Mouse (Mus musculus) testis, adult 2 months (tissue): ENCODE data around the gene Lsmem1. TPM values are rescaled to one million over a fixed set of nuclear protein-coding genes. Genes with fewer than 3 reads are reported as not detected.

ENCODE experiments used
- H3K27ac ChIP-seq: fragments of 200-500 bp; 2 replicates; pipeline ENCODE4 v1.5.1; 2012; ENCODE audit warnings: low read depth, low read length; ENCODE audit not compliant: control insufficient read depth, insufficient read depth
- H3K27me3 ChIP-seq: fragments of 200-500 bp; 2 replicates; pipeline ENCODE4 v1.6.1; 2012; ENCODE audit warnings: mild to moderate bottlenecking, low read length, moderate library complexity; ENCODE audit not compliant: control insufficient read depth, insufficient read depth
- H3K36me3 ChIP-seq: fragments of 200-500 bp; 2 replicates; pipeline ENCODE4 v1.6.1; 2012; ENCODE audit warnings: mild to moderate bottlenecking, low read length; ENCODE audit not compliant: control insufficient read depth, insufficient read depth
- H3K4me1 ChIP-seq: fragments of 200-500 bp; 2 replicates; pipeline ENCODE4 v1.6.1; 2012; ENCODE audit warnings: low read length; ENCODE audit not compliant: control insufficient read depth, insufficient read depth
- H3K4me3 ChIP-seq: fragments of 200-500 bp; 2 replicates; pipeline ENCODE4 v1.5.1; 2012; ENCODE audit warnings: low read depth, mild to moderate bottlenecking, low read length, moderate library complexity, mixed read lengths; ENCODE audit not compliant: control insufficient read depth
- CTCF ChIP-seq: fragments of 200-500 bp; IDR thresholded peaks from 2 replicates; pipeline ENCODE4 v1.5.1; 2012; ENCODE audit warnings: low read depth, mild to moderate bottlenecking, inconsistent platforms, low read length, moderate library complexity; ENCODE audit not compliant: control insufficient read depth, insufficient read depth, insufficient replicate concordance
- POLR2A ChIP-seq: fragments of 200-500 bp; IDR thresholded peaks from 2 replicates; pipeline ENCODE4 v1.6.1; 2012; ENCODE audit warnings: low read depth, mild to moderate bottlenecking, inconsistent platforms, low read length, moderate library complexity; ENCODE audit not compliant: control insufficient read depth
- polyA plus RNA-seq: library from polyadenylated mRNA; depleted of rRNA; stranded (reverse); fragments of >200 nt; gene quantifications from 2 replicates; pipeline ENCODE4 v1.2.3, GENCODE M21; 2012

Lsmem1 gene
- polyA plus RNA-seq, 1 experiment = not detected

DNA sequence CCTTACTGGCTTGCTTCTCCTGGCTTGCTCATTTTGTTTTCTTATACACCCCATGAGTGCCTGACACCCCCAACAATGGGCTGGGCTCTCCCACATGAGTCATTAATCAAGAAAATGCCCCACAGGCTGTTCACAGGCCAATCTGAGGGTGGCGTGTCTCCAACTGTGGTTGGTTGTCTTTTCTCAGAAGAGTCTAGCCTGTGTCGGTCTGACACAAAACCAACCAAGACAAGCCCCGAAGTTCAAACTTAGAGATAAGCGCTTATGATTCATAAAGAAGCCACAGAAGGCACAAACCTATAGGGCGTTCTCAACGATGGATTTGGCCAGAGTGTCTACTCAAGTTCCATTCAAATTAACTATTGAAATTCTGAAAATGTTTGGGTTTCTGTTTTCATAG lies 45.1 kb downstream of the Lsmem1 start:
- no peak for TF ChIP-seq CTCF
- TF ChIP-seq POLR2A = no peak
- H3K4me3 ChIP-seq = no peak overlapping the region
- H3K27ac ChIP-seq = no peak overlapping the region
- H3K36me3 ChIP-seq = no peaks in the 10 kb centered on the region
- no peaks in the 10 kb centered on the region for H3K4me1 ChIP-seq
- H3K27me3 ChIP-seq = no peaks in the 10 kb centered on the region

DNA sequence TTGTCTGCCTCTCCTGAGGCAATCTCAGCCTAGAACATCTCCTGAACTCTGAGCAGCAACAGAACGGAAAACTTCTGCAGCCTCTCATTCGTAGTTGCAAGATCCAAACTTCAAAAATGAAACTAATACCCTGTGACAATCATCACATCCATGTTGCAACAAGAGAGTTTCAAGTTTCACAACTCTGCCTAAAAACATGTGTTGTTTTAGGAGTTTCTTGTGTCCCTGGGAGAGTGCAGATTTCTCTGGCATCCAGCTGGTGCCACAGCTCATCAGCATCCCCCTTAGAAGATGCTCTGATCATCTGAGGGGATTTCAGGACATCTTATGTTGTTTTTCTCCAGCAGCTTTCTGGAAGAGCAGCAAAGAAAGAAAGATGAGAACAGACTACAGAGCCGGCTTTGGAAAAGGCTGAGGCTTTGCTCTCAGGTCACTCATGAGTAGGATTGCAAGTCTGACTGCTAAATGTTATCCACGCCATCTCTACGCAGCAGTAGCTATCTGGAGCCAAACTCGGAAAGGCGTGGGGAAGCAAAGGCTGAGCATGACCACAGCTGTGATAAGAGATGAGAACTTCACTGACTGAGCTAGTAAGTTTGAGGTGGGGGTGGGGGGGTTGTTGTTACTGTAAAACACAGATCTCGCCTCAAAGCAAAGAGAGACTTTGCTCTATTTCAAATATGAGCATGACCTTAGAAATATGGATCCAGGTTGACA lies 46.8 kb downstream of the Lsmem1 start:
- TF ChIP-seq CTCF = no peak
- TF ChIP-seq POLR2A = no peak
- Histone ChIP-seq H3K4me1 (no peaks in the 10 kb centered on the region), H3K27ac (no peak overlapping the region), H3K27me3 (no peaks in the 10 kb centered on the region), H3K36me3 (no peaks in the 10 kb centered on the region), H3K4me3 (no peak overlapping the region)

DNA sequence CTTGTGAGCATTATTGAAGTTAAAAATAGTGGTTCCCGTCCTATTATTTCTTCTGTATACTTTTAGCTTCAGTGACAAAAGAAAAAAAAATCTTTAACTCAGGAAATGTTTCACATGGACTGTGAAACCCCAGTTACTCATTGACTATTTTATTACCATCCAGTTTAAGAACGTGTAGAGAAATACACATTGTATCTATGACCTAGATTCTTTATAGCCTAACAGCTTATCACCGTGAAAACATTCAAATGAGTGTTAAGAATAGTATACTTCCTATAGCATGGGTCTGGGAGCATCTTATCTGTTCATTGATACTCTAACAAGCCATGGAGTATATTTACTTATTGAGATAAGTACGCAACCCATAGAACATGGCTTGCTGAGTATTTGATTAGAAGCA lies 52.0 kb downstream of the Lsmem1 start:
- H3K4me3 ChIP-seq = no peak overlapping the region
- H3K4me1 ChIP-seq = no peaks in the 10 kb centered on the region
- no peaks in the 10 kb centered on the region for H3K36me3 ChIP-seq
- no peak for TF ChIP-seq CTCF
- TF ChIP-seq POLR2A = no peak
- H3K27me3 ChIP-seq = no peaks in the 10 kb centered on the region
- H3K27ac ChIP-seq = no peak overlapping the region

GRCm38 (mm10) chr12:40146510-40146909 lies 52.8 kb downstream of the Lsmem1 start:
- Histone ChIP-seq H3K4me3 (no peak overlapping the region), H3K27me3 (no peaks in the 10 kb centered on the region), H3K36me3 (no peaks in the 10 kb centered on the region), H3K27ac (no peak overlapping the region), H3K4me1 (no peaks in the 10 kb centered on the region)
- TF ChIP-seq CTCF (no peak), POLR2A (no peak)

GRCm38 (mm10) chr12:40140706-40141105 lies 58.6 kb downstream of the Lsmem1 start:
- H3K36me3 ChIP-seq = no peaks in the 10 kb centered on the region
- H3K27ac ChIP-seq = no peak overlapping the region
- no peaks in the 10 kb centered on the region for H3K4me1 ChIP-seq
- H3K4me3 ChIP-seq = no peak overlapping the region
- H3K27me3 ChIP-seq = no peaks in the 10 kb centered on the region
- TF ChIP-seq POLR2A = no peak
- no peak for TF ChIP-seq CTCF

DNA sequence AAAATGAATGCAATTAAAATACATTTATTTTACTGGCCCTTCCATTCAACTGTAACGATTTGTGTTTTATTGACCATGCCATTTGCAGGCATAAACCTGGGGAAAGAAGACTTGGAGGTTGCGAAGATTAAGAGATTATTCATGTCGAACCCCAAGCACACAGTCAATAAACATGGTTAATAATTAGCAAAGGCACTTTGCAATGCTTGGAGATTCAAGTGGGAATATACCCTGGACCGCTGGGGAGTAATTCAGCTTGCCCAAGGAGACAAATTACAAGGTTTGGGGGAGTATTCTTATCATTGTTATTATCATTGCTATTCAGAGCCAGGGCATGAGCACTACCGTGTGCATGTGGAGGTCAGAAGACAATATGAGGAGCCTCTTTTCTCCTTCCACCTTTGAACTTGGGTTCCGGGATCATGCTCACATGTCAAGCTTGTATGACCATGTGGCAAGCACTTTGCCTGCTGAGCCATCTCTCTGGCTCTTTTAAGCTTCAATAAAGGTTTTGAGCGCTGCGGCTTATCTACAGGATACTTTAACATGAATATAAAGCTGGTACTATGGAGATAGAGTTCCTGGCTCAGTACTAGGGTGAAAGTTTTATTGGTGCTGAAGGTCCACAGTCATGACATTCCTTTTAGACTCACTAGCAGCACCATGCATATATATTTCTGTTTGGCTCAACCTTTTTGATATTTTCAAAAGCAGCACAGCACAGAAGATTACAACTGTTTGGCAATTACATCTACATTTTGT lies 59.6 kb downstream of the Lsmem1 start:
- TF ChIP-seq POLR2A (no peak), CTCF (no peak)
- Histone ChIP-seq H3K27ac (no peak overlapping the region), H3K27me3 (no peaks in the 10 kb centered on the region), H3K4me3 (no peak overlapping the region), H3K36me3 (no peaks in the 10 kb centered on the region), H3K4me1 (no peaks in the 10 kb centered on the region)

DNA sequence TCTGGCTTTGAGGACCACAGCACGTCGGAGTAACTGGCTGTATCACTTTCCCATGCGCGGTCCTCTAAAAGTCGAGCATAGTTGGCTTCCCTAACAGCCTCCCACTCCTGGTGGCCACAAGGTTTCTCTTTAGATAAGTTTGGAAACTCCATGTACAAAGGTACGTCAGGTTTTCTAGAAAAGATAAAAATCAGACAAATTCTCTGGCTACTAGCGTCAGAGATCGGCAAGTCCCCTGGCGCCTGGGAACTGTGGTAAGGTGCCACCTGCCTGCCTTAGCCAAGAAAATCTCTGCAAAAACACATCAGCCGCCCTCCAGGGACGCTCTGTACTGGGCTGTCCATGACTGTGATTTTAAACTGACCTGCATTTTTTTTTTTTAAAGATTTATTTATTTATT lies 64.8 kb downstream of the Lsmem1 start:
- H3K36me3 ChIP-seq = no peaks in the 10 kb centered on the region
- H3K4me3 ChIP-seq = no peak overlapping the region; the same call in 1 of the 2 replicates
- TF ChIP-seq POLR2A = no peak
- no peak for TF ChIP-seq CTCF
- H3K27me3 ChIP-seq = 0 out of 2 replicates have a peak, but pooled peaks cover 2% of the 10 kb centered on the region
- H3K4me1 ChIP-seq = peaks cover 8% of the 10 kb centered on the region
- H3K27ac ChIP-seq = no peak overlapping the region
